Mouse (Mus musculus) cerebellum, postnatal 10 days (tissue): ENCODE data around the gene Art2b.
"Not testable (repeated sequence)": the region's sequence is repeated elsewhere in the genome, so short reads cannot be mapped to it uniquely, and the experiment has no call there.

Experiments
- DNase-seq, 2 experiments: peaks; one replicate each; pipeline ENCODE4 v3.0.0; 2021; ENCODE audit warnings: mixed read lengths in 2 of 2

Art2b gene

GRCm38 (mm10) chr7:101559393-101559792, 26.0 kb downstream of the Art2b start:
- not testable (repeated sequence) for DNase-seq

- DNase-seq, result no peak
Observed at GRCm38 (mm10) chr7:101557391-101557790, 28.0 kb downstream of the Art2b start.

- not testable (repeated sequence) for DNase-seq
Observed at GRCm38 (mm10) chr7:101555473-101555872, 29.9 kb downstream of the Art2b start.

- no peak for DNase-seq
Observed at GRCm38 (mm10) chr7:101551530-101551929, 33.9 kb downstream of the Art2b start.

GRCm38 (mm10) chr7:101550686-101551485, 34.5 kb downstream of the Art2b start:
- DNase-seq, result no peak

- no peak for DNase-seq
Observed at GRCm38 (mm10) chr7:101549266-101549665, 36.1 kb downstream of the Art2b start.

- no peak for DNase-seq
Observed at GRCm38 (mm10) chr7:101547651-101548050, 37.7 kb downstream of the Art2b start.

- DNase-seq, result peak; percentile 53 to 59
Observed at GRCm38 (mm10) chr7:101541734-101542133, 43.7 kb downstream of the Art2b start.

- peak; percentile 87 for DNase-seq
Observed at GRCm38 (mm10) chr7:101541132-101541531, 44.3 kb downstream of the Art2b start.

GRCm38 (mm10) chr7:101540684-101541083, 44.7 kb downstream of the Art2b start:
- DNase-seq, result no peak

GRCm38 (mm10) chr7:101539774-101540173, 45.6 kb downstream of the Art2b start:
- no peak for DNase-seq

GRCm38 (mm10) chr7:101538141-101538933, 47.1 kb downstream of the Art2b start:
- peak; percentile 68 to 80 for DNase-seq

GRCm38 (mm10) chr7:101537541-101537940, 47.9 kb downstream of the Art2b start:
- no peak for DNase-seq

- DNase-seq, result no peak
Observed at GRCm38 (mm10) chr7:101535517-101535916, 49.9 kb downstream of the Art2b start.

- peak in 1 of 2 experiments; percentile 42 for DNase-seq
Observed at GRCm38 (mm10) chr7:101535102-101535501, 50.3 kb downstream of the Art2b start.

GRCm38 (mm10) chr7:101534428-101534827, 51.0 kb downstream of the Art2b start:
- DNase-seq, result no peak
